Mouse (Mus musculus) midbrain, embryonic 10.5 days (tissue): Measurements from ENCODE around the gene Hint1. TPM values are rescaled to one million over a fixed set of nuclear protein-coding genes. Genes with fewer than 3 reads are reported as not detected.
"Not testable (repeated sequence)": the region's sequence is repeated elsewhere in the genome, so short reads cannot be mapped to it uniquely, and the experiment has no call there.

Source experiments
- DNase-seq: peaks from one replicate; pipeline ENCODE4 v3.0.0-alpha.2; 2017; ENCODE audit warnings: low spot score
- H3K27ac ChIP-seq: fragments of 300-500 bp; sonication (generic); replicated peaks from 2 replicates; pipeline ENCODE4 v1.5.1; 2016; ENCODE audit warnings: mild to moderate bottlenecking
- H3K27me3 ChIP-seq: fragments of 300-500 bp; sonication (generic); 2 replicates; pipeline ENCODE4 v1.6.1; 2016; ENCODE audit warnings: low read depth, mild to moderate bottlenecking; ENCODE audit not compliant: poor library complexity, severe bottlenecking
- H3K36me3 ChIP-seq: fragments of 300-500 bp; sonication (generic); 2 replicates; pipeline ENCODE4 v1.6.1; 2016; ENCODE audit warnings: mild to moderate bottlenecking, moderate library complexity
- H3K4me1 ChIP-seq: fragments of 300-500 bp; sonication (generic); 2 replicates; pipeline ENCODE4 v1.6.1; 2016
- H3K4me3 ChIP-seq: fragments of 300-500 bp; sonication (generic); 2 replicates; pipeline ENCODE4 v1.5.1; 2016; ENCODE audit warnings: mild to moderate bottlenecking, moderate library complexity
- H3K9me3 ChIP-seq: fragments of 300-500 bp; sonication (generic); replicated peaks from 2 replicates; pipeline ENCODE4 v1.6.1; 2016; ENCODE audit warnings: mild to moderate bottlenecking
- WGBS: fragments of 180-500 bp; shearing (Covaris S2); methylation state at CpG from one replicate; pipeline ENCODE4 v1.1.7; 2016; 5-methylcytosine and 5-hydroxymethylcytosine counted together
- polyA plus RNA-seq: library from polyadenylated mRNA; unstranded; fragments of >200 nt; fragmentation: Nextera tagmentation; extraction: Ambion mirVana; gene quantifications from 2 replicates; pipeline ENCODE4 v1.2.1, GENCODE M21; 2016

Gene Hint1
- polyA plus RNA-seq, 1 experiment from 2014 or later, result 682 TPM

- H3K36me3 ChIP-seq, result no peaks in the 10 kb centered on the region
- no peaks in the 10 kb centered on the region for H3K27me3 ChIP-seq
- H3K27ac ChIP-seq, result peak overlapping the region; percentile 66
- H3K4me3 ChIP-seq, result no peak overlapping the region
- no peaks in the 10 kb centered on the region for H3K9me3 ChIP-seq
- WGBS, result 43% methylated on average over 8 of the region's 8 CpGs
- no peak for DNase-seq
- H3K4me1 ChIP-seq, result peaks cover 28% of the 10 kb centered on the region
Observed at GRCm38 (mm10) chr11:54845470-54846442, 20.4 kb upstream of the Hint1 start.

- Histone ChIP-seq H3K36me3 (no peaks in the 10 kb centered on the region), H3K4me1 (peaks cover 20% of the 10 kb centered on the region), H3K27me3 (no peaks in the 10 kb centered on the region), H3K4me3 (no peak overlapping the region), H3K27ac (no peak overlapping the region), H3K9me3 (no peaks in the 10 kb centered on the region)
- DNase-seq, result no peak
- 88% methylated on average over 10 of the region's 10 CpGs for WGBS
Observed at GRCm38 (mm10) chr11:54849961-54850758, 16.0 kb upstream of the Hint1 start.

DNA sequence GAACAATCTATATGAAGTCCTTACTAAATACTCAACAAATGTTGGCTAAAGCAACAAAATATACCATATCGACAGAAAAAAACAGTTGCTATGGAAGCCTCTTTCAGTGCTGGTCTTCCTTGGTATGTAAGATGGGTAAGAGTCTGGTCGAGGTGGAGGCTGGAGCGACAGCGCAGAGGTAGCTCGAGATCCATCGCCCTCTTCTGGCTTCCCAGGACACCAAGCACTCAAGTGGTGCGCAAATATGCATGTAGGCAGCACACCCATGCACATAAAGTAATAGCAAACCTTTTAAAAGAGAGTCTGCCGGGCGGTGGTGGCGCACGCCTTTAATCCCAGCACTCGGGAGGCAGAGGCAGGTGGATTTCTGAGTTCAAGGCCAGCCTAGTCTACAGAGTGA is 14.5 kb upstream of the Hint1 start:
- 92% methylated on average over 12 of the region's 12 CpGs for WGBS

GRCm38 (mm10) chr11:54858880-54859279 is 7.3 kb upstream of the Hint1 start:
- DNase-seq, H3K4me3 ChIP-seq, H3K27me3 ChIP-seq, H3K36me3 ChIP-seq, H3K9me3 ChIP-seq: not testable (repeated sequence)
- peaks cover 22% of the 10 kb centered on the region for H3K4me1 ChIP-seq
- H3K27ac ChIP-seq, result peak overlapping the region; percentile 94; the same call in 1 of the 2 replicates
- 96% methylated on average over 11 of the region's 12 CpGs for WGBS

More for the DNA sequence above, 14.5 kb upstream of the Hint1 start:
- Histone ChIP-seq H3K9me3 (no peaks in the 10 kb centered on the region), H3K4me1 (peaks cover 5% of the 10 kb centered on the region), H3K27me3 (no peaks in the 10 kb centered on the region), H3K36me3 (no peaks in the 10 kb centered on the region), H3K27ac (no peak overlapping the region), H3K4me3 (no peak overlapping the region)
- DNase-seq, result no peak

- H3K27me3 ChIP-seq, result no peaks in the 10 kb centered on the region
- H3K9me3 ChIP-seq, result no peaks in the 10 kb centered on the region
- H3K36me3 ChIP-seq, result no peaks in the 10 kb centered on the region
- H3K4me1 ChIP-seq, result peaks cover 22% of the 10 kb centered on the region
- 31% methylated on average over 11 of the region's 11 CpGs for WGBS
- peak overlapping the region; percentile 79 for H3K4me3 ChIP-seq
- DNase-seq, result no peak
- peak overlapping the region; percentile 94 for H3K27ac ChIP-seq
Observed at GRCm38 (mm10) chr11:54859322-54860165, 6.6 kb upstream of the Hint1 start.

DNA sequence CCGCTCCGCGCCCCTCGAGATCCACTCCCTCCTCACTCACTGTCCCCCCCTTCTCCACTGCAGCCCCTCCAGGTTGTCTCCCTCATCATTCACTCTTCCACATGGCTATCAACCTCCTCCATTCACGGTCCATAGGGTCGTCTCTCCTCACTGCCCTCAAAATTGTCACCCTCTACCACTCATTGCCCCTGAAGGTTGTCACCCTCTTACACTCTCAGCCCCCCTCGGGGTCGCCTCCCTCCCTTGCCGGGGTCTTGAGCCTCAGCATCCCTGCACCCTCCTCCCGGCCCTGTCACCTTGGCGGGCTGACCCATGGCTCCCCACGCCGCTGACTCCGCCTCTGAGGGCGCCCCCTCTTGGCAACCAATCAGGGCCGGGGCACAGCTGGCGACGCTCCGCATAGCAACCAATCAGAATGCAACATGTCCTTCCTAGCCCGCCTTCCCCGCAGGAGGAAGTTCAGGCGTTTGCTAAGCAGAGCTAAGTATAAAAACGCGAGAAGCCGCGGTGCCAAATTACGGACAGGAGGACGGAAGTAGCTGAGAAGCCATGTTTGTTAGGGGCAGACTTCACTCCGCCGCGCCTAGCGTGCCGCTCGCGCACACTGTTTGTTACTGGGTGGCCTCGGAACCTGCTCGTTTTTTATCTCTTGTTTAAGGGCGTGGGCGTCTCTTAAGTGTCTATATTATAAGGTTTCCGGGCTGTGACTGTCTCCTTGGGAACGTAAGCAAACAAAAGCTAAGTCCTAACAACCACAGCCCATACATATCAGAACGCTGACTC is 5.7 kb upstream of the Hint1 start, which contains the start of gene Lyrm7:
Gene Lyrm7, minus strand, starts transcription at position 661 of the 783 bp plus-strand sequence.
- Histone ChIP-seq H3K4me1 (peaks cover 25% of the 10 kb centered on the region), H3K9me3 (no peaks in the 10 kb centered on the region), H3K4me3 (peak within 1 kb of the TSS; percentile 79), H3K27me3 (no peaks in the 10 kb centered on the region), H3K36me3 (no peaks in the 10 kb centered on the region), H3K27ac (peak within 1 kb of the TSS; percentile 94)
- under 1% methylated on average over 42 of the region's 42 CpGs for WGBS
- peak; percentile 97 for DNase-seq

GRCm38 (mm10) chr11:54861471-54862420 is 4.4 kb upstream of the Hint1 start:
- Histone ChIP-seq H3K9me3 (no peaks in the 10 kb centered on the region), H3K36me3 (no peaks in the 10 kb centered on the region), H3K27ac (peak overlapping the region; percentile 94), H3K4me3 (peak overlapping the region; percentile 79; the same call in 1 of the 2 replicates), H3K4me1 (peaks cover 33% of the 10 kb centered on the region), H3K27me3 (no peaks in the 10 kb centered on the region)
- no peak for DNase-seq
- 93% methylated on average over 5 of the region's 5 CpGs for WGBS

DNA sequence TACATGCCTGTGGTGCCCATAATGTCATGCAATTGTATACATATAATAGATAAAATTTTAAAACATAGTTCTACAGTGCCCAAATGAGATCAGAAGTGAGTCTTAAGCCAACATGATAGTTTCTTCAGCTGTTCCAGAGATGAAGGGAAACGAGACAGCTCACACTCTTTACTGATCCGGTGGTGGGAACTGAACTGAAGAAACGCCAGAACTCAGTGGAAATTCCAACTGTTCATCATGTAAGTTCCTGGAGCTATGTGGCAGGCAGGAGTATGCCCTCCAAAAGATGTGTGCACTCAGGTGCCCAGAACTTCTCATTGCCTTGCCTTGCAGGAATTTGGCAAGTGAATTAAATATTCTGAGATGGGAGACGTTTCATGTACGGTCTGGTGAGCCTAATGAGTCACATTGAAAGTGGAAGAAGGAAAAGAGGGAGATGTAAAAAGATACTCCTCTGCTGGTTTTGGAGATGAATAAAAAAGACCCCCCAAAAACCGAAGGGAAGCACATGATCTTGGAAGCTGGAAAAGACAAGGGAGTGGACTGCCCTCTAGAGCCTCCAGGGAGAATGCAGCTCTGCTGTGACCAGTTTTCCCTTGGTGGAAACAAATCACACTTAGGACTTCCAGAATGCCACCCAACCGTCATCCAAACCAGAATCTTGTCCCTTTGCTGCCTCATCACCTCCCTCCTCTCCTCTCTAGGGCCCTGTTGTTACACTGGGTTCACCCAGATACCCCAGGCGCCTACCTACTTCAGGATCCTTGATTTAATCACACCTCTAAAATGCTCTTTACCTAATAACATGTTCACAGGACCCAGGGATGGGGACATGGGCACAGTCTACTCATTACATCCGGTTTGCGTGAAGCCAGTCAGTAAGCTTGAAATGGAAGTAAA is 3.3 kb upstream of the Hint1 start:
- Histone ChIP-seq H3K9me3 (no peaks in the 10 kb centered on the region), H3K27ac (no peak overlapping the region; the same call in 1 of the 2 replicates), H3K27me3 (no peaks in the 10 kb centered on the region), H3K36me3 (peaks cover 1% of the 10 kb centered on the region; the same call in 1 of the 2 replicates), H3K4me3 (no peak overlapping the region), H3K4me1 (peaks cover 41% of the 10 kb centered on the region)
- DNase-seq, result peak; percentile 54
- WGBS, result 50% methylated on average over 10 of the region's 10 CpGs

- DNase-seq, result no peak
- Histone ChIP-seq H3K36me3 (peaks cover 26% of the 10 kb centered on the region), H3K4me3 (peak overlapping the region; percentile 96), H3K9me3 (no peaks in the 10 kb centered on the region), H3K4me1 (peaks cover 43% of the 10 kb centered on the region), H3K27me3 (no peaks in the 10 kb centered on the region), H3K27ac (peak overlapping the region; percentile 99)
- WGBS, result 79% methylated on average over 6 of the region's 6 CpGs
Observed at GRCm38 (mm10) chr11:54865330-54866085, 675 bp upstream of the Hint1 start.
